Mouse (Mus musculus): ENCODE measurements at regions not wholly inside any gene's neighbourhood (a gene's known extent, or its start where the extent isn't known, plus 50 kb on each side); places are given as distances from the start of the nearest gene placed in this dataset.
"Not testable (repeated sequence)": the region's sequence is repeated elsewhere in the genome, so short reads cannot be mapped to it uniquely, and the experiment has no call there.

- peak; percentile 67 for DNase-seq
Observed at GRCm38 (mm10) chr5:16937840-16938239, 146.2 kb downstream of the Gm28710 start.

- peak; percentile 58 for DNase-seq
Observed at GRCm38 (mm10) chr5:16947430-16947829, 155.8 kb downstream of the Gm28710 start.

- no peak for DNase-seq
Observed at GRCm38 (mm10) chr5:16967735-16968134, 176.1 kb downstream of the Gm28710 start.

- not testable (repeated sequence) for DNase-seq
Observed at GRCm38 (mm10) chr5:16968817-16969216, 177.2 kb downstream of the Gm28710 start.

GRCm38 (mm10) chr5:16973206-16973896 is 181.7 kb downstream of the Gm28710 start:
- DNase-seq: peak; percentile 0

- DNase-seq: no peak
Observed at GRCm38 (mm10) chr5:16976006-16976405, 184.4 kb downstream of the Gm28710 start.

GRCm38 (mm10) chr5:16984877-16985276 is 193.3 kb downstream of the Gm28710 start:
- no peak for DNase-seq

GRCm38 (mm10) chr5:16991518-16991917 is 199.9 kb downstream of the Gm28710 start:
- DNase-seq: no peak

GRCm38 (mm10) chr5:16999183-16999582 is 207.6 kb downstream of the Gm28710 start:
- no peak for DNase-seq

- no peak for DNase-seq
Observed at GRCm38 (mm10) chr5:17006807-17007522, 215.4 kb downstream of the Gm28710 start.

GRCm38 (mm10) chr5:17021636-17022035 is 230.0 kb downstream of the Gm28710 start:
- peak; percentile 2 for DNase-seq

- no peak for DNase-seq
Observed at GRCm38 (mm10) chr5:17053935-17054334, 262.3 kb downstream of the Gm28710 start.

- no peak for DNase-seq
Observed at GRCm38 (mm10) chr5:17064565-17064964, 273.0 kb downstream of the Gm28710 start.

GRCm38 (mm10) chr5:17080405-17080804 is 288.8 kb downstream of the Gm28710 start:
- no peak for DNase-seq

GRCm38 (mm10) chr5:17111556-17111955 is 261.4 kb upstream of the Speer4f2 start:
- no peak for DNase-seq

GRCm38 (mm10) chr5:17112026-17112425 is 261.0 kb upstream of the Speer4f2 start:
- peak; percentile 51 for DNase-seq

GRCm38 (mm10) chr5:17115035-17115434 is 257.9 kb upstream of the Speer4f2 start:
- DNase-seq: no peak

GRCm38 (mm10) chr5:17116072-17116471 is 256.9 kb upstream of the Speer4f2 start:
- DNase-seq: peak; percentile 68

GRCm38 (mm10) chr5:17125240-17125639 is 247.7 kb upstream of the Speer4f2 start:
- no peak for DNase-seq

- no peak for DNase-seq
Observed at GRCm38 (mm10) chr5:17127501-17127900, 245.5 kb upstream of the Speer4f2 start.

- DNase-seq: peak; percentile 16
Observed at GRCm38 (mm10) chr5:17135489-17135888, 237.5 kb upstream of the Speer4f2 start.

GRCm38 (mm10) chr5:17141555-17141954 is 231.4 kb upstream of the Speer4f2 start:
- no peak for DNase-seq

GRCm38 (mm10) chr5:17174562-17174961 is 198.4 kb upstream of the Speer4f2 start:
- no peak for DNase-seq

- DNase-seq: no peak
Observed at GRCm38 (mm10) chr5:17176771-17177170, 196.2 kb upstream of the Speer4f2 start.

All from lung, postnatal 36 days (tissue).